Mouse (Mus musculus) cerebellum, adult 9-11 months (tissue): ENCODE results near the gene Mthfd1l.
"Not testable (repeated sequence)": the region's sequence is repeated elsewhere in the genome, so short reads cannot be mapped to it uniquely, and the experiment has no call there.

Experiments used
- DNase-seq: peaks from one replicate; pipeline ENCODE4 v3.0.0; 2022

Mthfd1l gene

DNA sequence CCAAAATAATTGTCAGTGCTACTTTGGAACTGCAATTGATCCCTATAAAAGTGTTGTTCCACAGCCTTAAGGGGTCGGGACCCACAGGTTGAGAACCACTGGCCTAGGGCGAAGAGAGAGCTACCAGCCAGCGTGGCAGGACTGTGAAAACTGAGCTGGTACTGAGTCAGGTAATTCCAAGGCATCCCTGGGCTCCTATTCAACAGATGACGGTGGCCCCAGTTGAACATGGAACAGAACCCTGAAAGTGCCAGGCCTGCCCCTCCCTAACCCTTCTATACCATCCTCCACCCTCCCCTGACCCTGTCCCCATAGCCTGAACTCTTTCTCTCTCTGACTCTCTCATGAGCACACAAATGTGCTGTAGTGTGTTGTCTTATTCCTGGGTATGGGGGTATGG lies 77.3 kb downstream of the Mthfd1l start:
- no peak for DNase-seq

DNA sequence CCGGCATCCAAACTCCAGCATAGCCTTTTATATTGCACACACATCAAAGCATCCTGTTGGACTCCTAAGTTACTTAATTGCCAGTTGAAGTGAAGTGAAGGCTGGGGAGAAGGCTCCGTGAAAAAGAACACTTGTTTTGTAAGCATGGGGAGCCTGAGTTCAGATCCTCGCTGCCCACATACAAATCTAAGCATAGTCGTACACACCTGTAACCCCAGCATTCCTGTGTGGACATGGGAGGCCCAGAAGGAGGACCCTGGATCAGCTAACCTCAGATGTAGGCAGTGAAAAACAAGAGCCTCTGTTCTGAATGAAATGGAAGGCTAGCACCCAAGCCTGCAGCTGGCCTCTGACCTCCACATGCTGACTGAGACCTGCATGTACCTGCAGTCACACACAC lies 79.8 kb downstream of the Mthfd1l start:
- DNase-seq, result peak; percentile 54

- DNase-seq, result peak; percentile 94
These were observed 80.6 kb downstream of the Mthfd1l start for GRCm38 (mm10) chr10:4053278-4054061.

GRCm38 (mm10) chr10:4054589-4054988 lies 81.7 kb downstream of the Mthfd1l start:
- no peak for DNase-seq

DNA sequence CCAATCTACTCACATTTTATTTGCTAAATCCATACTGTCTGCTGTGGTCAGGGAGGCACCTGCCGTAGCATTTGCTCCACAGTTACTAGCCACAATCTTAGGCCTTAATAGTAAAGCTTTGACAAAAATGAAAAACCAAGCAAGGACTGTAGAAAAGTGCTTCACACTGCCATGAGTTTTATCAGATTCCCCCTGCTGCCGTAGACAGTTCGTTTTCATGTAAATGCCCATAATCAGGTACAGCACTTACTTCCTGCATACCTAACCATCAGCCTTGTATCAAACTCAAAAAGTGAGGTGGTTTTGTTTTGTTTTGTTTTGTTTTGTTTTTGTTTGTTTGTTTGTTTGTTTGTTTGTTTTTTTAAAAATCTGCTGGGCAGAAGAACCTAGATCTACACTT lies 84.5 kb downstream of the Mthfd1l start:
- no peak for DNase-seq

DNA sequence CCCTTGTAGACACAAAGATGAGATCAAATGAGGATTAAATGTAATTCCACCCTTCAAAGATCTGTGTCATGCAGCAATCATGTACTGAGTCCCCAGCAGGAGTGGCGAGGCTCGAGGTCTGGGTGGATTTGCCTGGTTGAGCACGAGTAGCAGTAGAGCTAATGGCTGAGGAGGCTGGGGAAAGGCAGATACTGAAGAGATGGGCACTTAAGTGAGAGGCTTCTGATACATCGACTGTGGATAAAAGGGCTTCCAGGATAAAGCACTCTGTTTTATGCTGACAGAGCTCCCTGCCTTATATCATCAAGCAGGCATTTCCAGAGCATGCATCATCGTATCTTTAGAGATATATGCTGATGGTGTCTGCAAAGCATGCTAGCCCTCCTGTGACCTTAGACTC lies 84.9 kb downstream of the Mthfd1l start:
- no peak for DNase-seq

DNA sequence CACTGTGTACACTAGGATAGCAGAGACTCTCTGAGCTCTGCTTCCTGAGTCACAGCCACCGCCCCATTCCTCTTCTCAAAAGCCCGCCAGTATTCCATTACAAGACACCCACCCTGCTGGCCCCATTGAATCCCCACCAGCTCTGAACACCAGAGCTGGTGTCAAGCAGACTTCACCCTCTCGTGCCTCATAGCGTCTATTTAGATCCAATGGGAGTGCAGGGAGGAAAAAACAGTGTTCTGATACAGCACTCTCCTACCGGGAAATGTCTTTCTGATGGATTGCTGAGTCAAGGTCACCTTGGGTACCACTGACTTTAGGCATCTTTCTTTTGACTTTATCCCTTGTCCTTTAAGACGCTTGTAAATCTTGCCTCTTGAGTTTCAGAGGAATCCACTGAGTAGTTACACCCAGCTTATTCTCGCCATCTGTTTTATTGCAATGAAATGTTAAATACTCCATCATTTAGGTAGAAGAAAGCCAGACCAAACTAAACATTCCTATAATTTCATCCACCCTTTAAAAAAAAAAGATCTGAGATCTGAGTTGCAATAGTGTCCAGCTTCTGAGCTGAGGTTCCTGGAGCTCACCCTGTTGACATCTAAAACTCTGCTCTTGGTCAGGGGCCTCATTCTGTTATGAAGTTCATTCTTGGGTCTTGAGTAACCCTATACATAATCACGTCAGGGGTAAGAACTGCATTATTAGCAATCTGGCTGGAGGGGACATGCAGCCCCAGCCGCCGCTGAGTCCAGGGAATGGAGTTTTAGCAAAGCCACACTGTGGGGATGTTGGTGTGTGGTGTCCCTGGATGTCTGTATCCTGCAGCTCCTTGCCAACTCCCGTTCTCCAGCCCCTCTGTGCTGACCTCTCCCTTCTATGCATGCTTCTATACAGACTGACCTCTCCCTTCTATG lies 88.4 kb downstream of the Mthfd1l start:
- DNase-seq, result no peak

- DNase-seq, result no peak
These were observed 90.6 kb downstream of the Mthfd1l start for GRCm38 (mm10) chr10:4063537-4063936.

DNA sequence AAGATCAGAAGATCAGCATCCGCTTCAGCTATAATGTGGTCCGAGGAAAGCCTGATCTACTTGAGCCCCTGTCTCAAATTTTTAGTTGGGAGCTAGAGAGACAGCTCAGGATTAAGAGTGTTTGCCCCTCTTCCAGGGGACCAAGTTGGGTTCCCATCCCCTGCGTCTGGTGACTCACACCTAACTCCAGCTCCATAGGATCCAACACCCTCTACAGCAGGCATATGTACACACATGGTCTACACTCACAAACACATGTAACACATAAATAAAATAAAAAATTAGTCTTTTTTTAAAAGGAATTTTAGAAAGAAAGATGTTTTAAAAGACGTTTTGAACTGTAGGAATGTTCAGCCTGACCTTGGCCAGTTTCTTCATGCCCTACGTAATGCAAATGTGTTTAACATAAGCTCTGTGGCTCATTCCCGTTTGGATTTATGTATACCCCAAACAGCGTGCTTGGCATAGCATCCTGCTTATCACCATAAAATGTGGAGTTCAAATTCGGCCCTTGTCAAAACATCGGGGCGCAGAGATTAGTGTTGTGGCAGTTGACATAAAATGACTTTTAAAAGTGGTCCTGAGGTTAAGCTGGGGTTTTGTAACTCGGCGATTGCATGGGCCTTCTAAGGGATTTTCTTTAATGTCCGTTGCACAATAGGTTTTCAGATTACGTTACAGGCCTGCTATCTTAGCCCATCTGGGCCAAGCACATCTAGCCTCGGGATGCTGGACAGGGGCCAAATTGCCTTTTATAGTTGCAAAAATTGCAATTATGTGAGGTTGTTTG lies 92.6 kb downstream of the Mthfd1l start:
- no peak for DNase-seq

- peak; percentile 57 for DNase-seq
These were observed 96.4 kb downstream of the Mthfd1l start for GRCm38 (mm10) chr10:4069258-4069826.

GRCm38 (mm10) chr10:4070061-4070460 lies 97.1 kb downstream of the Mthfd1l start:
- DNase-seq, result peak; percentile 75

- DNase-seq, result peak; percentile 47
These were observed 98.3 kb downstream of the Mthfd1l start for GRCm38 (mm10) chr10:4071069-4071844.

DNA sequence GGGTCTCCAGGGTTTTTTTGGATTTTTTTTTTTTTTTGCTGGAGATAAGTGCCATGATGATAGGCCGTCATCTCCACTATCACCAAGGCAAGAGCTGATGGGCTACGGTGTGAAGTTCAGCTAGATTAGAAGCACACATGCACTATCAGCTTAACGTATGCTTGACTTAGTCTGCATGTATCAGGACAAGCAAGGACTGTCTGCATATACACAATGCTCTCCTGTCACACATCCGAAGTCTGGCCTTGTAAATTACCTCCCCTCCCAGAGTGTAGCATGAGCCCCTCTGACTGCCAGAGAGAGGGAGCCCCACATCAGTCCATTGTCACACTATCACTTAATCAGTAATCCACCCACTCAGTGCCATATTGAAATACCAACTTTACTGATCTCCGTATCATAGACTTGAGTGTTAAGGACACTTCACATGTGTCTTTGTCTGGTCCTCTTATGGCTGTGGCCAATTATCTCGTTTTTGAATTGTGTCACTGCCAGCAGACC lies 99.0 kb downstream of the Mthfd1l start:
- DNase-seq, result no peak

GRCm38 (mm10) chr10:4072491-4072890 lies 99.6 kb downstream of the Mthfd1l start:
- DNase-seq, result not testable (repeated sequence)

DNA sequence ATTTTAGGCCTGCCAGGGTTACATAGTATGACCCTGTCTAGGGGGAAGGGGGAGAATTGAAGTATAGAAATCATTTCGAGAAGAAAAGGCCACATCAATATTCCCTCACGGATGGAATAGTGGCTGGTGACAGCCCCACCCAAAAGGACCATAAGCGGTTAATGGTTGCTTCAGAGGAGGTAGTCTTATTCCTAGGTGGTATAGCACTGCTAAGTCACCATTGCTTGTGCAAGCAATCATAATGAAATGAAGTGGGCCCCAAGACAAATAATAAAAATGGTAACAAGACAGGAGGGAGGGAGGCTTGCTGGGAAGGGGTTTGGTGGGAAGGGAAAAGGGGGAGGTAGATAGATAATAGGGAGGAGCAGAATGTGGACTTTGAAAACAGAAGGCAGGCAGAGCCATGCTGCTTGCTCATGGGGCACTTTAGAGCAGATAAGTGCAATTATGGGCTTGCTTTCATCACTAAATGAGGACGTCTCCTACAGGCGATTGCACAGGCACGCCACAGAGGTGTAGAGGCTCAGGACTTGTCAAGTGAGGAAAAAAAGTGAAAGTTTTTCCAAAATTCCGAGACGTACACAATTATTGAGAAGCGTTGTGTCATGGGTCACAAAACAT lies 105.4 kb downstream of the Mthfd1l start:
- DNase-seq, result no peak

DNA sequence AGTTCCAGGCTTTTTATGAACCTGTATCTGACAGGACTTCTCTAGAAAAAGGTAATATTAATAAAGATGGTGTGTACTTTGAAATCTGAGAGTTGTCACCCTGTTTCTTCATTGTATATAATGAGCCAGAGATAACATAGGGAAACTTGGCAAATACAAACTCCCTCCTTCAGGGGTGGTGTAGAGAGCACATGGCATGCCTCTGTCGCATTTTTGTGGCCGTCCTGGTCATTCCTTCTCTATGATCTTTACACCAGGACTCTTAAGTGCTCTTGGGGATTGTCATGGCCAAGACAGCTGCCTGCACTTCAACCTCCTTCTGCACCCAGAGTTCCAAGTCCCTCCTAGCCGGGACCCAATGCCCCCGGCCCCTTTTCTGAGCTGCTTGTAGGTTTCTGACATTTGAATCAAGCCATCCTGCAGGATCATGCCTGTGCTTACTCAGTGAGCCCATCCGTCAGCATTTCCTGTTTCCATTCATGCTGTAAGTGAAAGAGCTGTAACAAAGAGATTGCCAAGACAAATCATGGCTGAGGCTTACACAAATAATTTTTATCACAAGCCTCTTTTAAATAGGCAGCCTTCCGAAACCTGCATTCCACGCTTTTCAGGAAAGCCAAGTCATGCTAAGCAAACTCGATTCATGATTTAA lies 106.2 kb downstream of the Mthfd1l start:
- DNase-seq, result no peak

GRCm38 (mm10) chr10:4079643-4080244 lies 106.8 kb downstream of the Mthfd1l start:
- DNase-seq, result peak; percentile 34

GRCm38 (mm10) chr10:4083609-4084008 lies 110.7 kb downstream of the Mthfd1l start:
- DNase-seq, result no peak

DNA sequence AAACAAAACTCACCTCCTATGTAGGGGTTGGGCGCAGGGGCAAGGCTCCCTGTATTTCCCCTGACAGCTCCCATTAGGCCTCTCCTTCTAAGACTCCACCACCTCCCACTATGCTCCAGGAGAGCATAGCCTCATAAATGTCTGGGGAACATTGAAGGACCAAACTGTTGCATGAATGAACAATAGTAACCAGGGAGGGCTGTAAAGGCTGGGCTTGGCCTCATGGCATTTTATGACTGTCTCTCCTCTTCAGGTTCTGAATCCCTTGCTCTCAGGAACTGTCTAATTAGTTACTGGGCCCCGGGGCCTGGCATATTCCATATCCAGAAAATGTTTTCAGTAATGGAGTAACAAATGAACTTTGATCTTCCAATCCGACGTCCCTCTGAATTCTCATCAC lies 112.0 kb downstream of the Mthfd1l start:
- no peak for DNase-seq
